10 mouse cellular contexts compared by ENCODE assay signal in the genomic region with DNA sequence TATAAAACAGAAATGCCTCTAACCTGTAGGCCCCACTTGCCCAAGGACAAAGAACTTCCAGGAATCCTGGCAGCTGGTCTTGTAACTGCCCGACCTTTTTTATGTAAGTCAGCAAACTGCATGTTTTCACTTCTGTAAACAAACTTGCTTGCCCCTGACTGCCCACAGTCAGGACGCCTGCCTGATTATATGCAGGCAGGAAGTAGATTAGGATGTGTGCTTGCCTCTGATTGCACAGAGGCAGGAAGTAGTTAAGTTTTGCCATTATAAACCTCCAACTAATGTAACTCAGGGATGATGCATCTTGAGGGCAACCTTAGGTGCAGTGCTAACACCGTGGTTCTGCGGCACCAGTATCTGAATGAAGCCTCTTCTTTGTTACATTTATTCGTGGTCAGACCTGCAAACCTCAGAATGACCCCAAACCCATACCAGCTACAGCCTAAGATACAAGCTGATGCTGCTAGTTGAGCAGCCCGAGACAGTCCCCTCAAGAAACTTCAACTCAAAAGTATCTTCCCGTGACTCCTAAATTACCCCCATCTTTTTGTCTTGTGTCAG.
DNase-seq lines count a peak whose midpoint lies in the region; ATAC-seq and TF ChIP-seq lines count a peak whose summit lies in the region.
"Had no signal": no experiment of that assay in that cellular context is flagged by ENCODE, and none has a peak within 500 bp of the region (broad histone marks: within the 10 kb centered on the region; RNA-seq: fewer than 3 reads in every experiment).

No protein-coding gene starts in this region.

- peak; percentile 9 for DNase-seq in adrenal gland, postnatal 14 days
- DNase-seq in adrenal gland, postnatal 10 days = no peak
- peak; percentile 94 for DNase-seq in 416B (ENCODE audit: low read depth)
- peak; percentile 53 for DNase-seq in lung, embryonic 14.5 days
- DNase-seq in c-Kit-positive CD71-positive TER-119-positive erythroid progenitor cells, embryonic 14.5 days (ENCODE audit: low spot score) = no peak
- no peak for DNase-seq in T-cell, adult 2 months (ENCODE audit: low spot score)
- DNase-seq: cerebellum, adult 18-20 months had no signal

- peak overlapping the region; percentile 42; the same call in 1 of the 2 replicates for H3K27ac ChIP-seq in heart, embryonic 15.5 days
- H3K27ac ChIP-seq in lung, embryonic 14.5 days (ENCODE audit: low read depth) = no peak overlapping the region
- no peak overlapping the region for H3K27ac ChIP-seq in hindbrain, embryonic 16.5 days (ENCODE audit: low read depth, low read length)
- H3K27ac ChIP-seq: embryonic facial prominence, embryonic 15.5 days had no signal

- no peak overlapping the region for H3K9ac ChIP-seq in heart, embryonic 15.5 days
- no peak overlapping the region for H3K9ac ChIP-seq in lung, embryonic 14.5 days
- no peak overlapping the region for H3K9ac ChIP-seq in hindbrain, embryonic 16.5 days (ENCODE audit: low read depth, low read length)
- H3K9ac ChIP-seq: embryonic facial prominence, embryonic 15.5 days had no signal

- H3K36me3 ChIP-seq in heart, embryonic 15.5 days = no peaks in the 10 kb centered on the region
- no peaks in the 10 kb centered on the region for H3K36me3 ChIP-seq in lung, embryonic 14.5 days (ENCODE audit: insufficient read depth)
- no peaks in the 10 kb centered on the region for H3K36me3 ChIP-seq in hindbrain, embryonic 16.5 days (ENCODE audit: control insufficient read depth, insufficient read depth, low read length)
- H3K36me3 ChIP-seq: embryonic facial prominence, embryonic 15.5 days had no signal

- no peak overlapping the region for H3K4me2 ChIP-seq in heart, embryonic 15.5 days
- H3K4me2 ChIP-seq in lung, embryonic 14.5 days = no peak overlapping the region
- no peak overlapping the region for H3K4me2 ChIP-seq in hindbrain, embryonic 16.5 days (ENCODE audit: low read length)
- H3K4me2 ChIP-seq: embryonic facial prominence, embryonic 15.5 days had no signal

- ATAC-seq in heart, embryonic 15.5 days (replicated peaks; ENCODE audit: insufficient number of reproducible peaks, insufficient read depth, low FRiP score, low read depth) = 0 out of 2 replicates have a peak, but pooled peaks have one; percentile 70
- peak; percentile 44; the same call in 1 of the 2 replicates for ATAC-seq in lung, embryonic 14.5 days (ENCODE audit: insufficient read depth)
- no peak for ATAC-seq in hindbrain, embryonic 16.5 days

- H3K4me3 ChIP-seq in heart, embryonic 15.5 days = no peak overlapping the region
- no peak overlapping the region for H3K4me3 ChIP-seq in lung, embryonic 14.5 days (ENCODE audit: low read depth, low read length)
- H3K4me3 ChIP-seq in hindbrain, embryonic 16.5 days (ENCODE audit: low read length) = no peak overlapping the region
- H3K4me3 ChIP-seq: embryonic facial prominence, embryonic 15.5 days had no signal

- no peaks in the 10 kb centered on the region for H3K9me3 ChIP-seq in heart, embryonic 15.5 days (replicated peaks)
- H3K9me3 ChIP-seq in lung, embryonic 14.5 days (ENCODE audit: low read depth, low read length) = no peaks in the 10 kb centered on the region
- no peaks in the 10 kb centered on the region for H3K9me3 ChIP-seq in hindbrain, embryonic 16.5 days (ENCODE audit: control insufficient read depth, low read length)
- H3K9me3 ChIP-seq: embryonic facial prominence, embryonic 15.5 days had no signal

- 0 out of 2 replicates have a peak, but pooled peaks cover 7% of the 10 kb centered on the region for H3K4me1 ChIP-seq in heart, embryonic 15.5 days (replicated peaks)
- no peaks in the 10 kb centered on the region for H3K4me1 ChIP-seq in lung, embryonic 14.5 days (ENCODE audit: insufficient read depth)
- H3K4me1 ChIP-seq in hindbrain, embryonic 16.5 days (ENCODE audit: control insufficient read depth, insufficient read depth, low read depth, low read length) = peaks cover 4% of the 10 kb centered on the region; the same call in 1 of the 2 replicates
- H3K4me1 ChIP-seq: embryonic facial prominence, embryonic 15.5 days had no signal

- TF ChIP-seq CTCF in lung, embryonic 14.5 days (IDR thresholded peaks at IDR 0.05; ENCODE audit: low read depth) = no peak

- WGBS in heart, embryonic 15.5 days = 54% methylated on average over 7 of the region's 7 CpGs
- 48% methylated on average over 7 of the region's 7 CpGs for WGBS in lung, embryonic 14.5 days
- WGBS in hindbrain, embryonic 16.5 days = 80% methylated on average over 7 of the region's 7 CpGs

- H3K27me3 ChIP-seq in heart, embryonic 15.5 days = no peaks in the 10 kb centered on the region
- H3K27me3 ChIP-seq in lung, embryonic 14.5 days (ENCODE audit: insufficient read depth, low read length) = no peaks in the 10 kb centered on the region
- H3K27me3 ChIP-seq in hindbrain, embryonic 16.5 days (replicated peaks; ENCODE audit: control insufficient read depth, insufficient read depth, low read length) = no peaks in the 10 kb centered on the region
- H3K27me3 ChIP-seq: embryonic facial prominence, embryonic 15.5 days had no signal

Comparison
In these comparisons a context has a peak if more than half of its experiments do, and no peak if none do; other contexts are left out.
1. DNase-seq: peak in adrenal gland, postnatal 14 days (single experiment), 416B (single experiment) and lung, embryonic 14.5 days (single experiment); none in adrenal gland, postnatal 10 days (single experiment), c-Kit-positive CD71-positive TER-119-positive erythroid progenitor cells, embryonic 14.5 days (single experiment) and T-cell, adult 2 months (single experiment).